Mouse (Mus musculus) thymus, postnatal 25 days (tissue): ENCODE results near the gene Polh.
A peak's percentile ranks its signal among the peaks of the same experiment; 100 is the strongest.

Experiments used
- DNase-seq: peaks from one replicate; pipeline ENCODE4 v3.0.0; 2022

Polh gene

GRCm38 (mm10) chr17:46202421-46203071, at the start of gene Polh, which contains the start of gene Xpo5:
Polh (minus strand) TSS chr17:46202645.
Xpo5 (plus strand) TSS chr17:46202782.
- DNase-seq, result peak; percentile 95

DNA sequence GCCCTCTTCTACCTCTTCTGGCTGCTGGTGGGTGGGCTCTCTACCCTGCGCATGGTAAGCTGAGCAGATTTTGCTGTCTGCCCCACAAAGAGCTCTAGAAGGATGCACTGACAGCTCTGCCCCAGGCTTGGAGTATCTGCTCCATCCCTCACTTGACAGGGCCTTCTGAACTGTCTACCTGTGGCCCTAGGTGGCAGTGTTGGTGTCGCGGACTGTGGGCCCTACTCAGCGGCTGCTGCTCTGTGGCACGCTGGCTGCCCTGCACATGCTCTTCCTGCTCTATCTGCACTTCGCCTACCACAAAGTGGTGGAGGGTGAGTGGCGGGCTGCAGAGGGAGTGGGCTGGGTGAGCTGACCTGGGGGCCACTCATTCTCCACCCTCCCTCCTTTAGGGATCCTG, 48.7 kb upstream of the Polh start:
- DNase-seq, result peak; percentile 26

DNA sequence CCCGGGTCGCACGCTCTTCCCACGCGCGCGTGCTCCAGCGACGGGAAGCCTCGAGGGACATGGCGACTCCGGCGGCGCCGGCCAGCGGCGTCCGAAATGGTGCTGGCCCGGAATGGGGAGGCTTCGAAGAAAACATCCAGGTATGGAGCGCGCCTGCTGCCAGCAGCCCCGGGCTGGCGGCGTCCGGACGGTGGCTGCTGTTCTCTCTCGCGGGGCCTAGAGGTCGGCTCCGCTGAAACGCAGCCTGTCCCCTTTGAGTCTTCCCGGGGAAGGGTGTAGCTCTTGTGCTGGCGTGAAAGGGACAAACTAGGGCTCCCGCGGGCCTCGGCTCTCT, 45.7 kb upstream of the Polh start:
- no peak for DNase-seq

GRCm38 (mm10) chr17:46247512-46248188, 45.2 kb upstream of the Polh start, which contains the start of the genes Polr1c and Yipf3:
Polr1c (minus strand) TSS chr17:46248054.
Yipf3 (plus strand) TSS chr17:46248080.
- peak; percentile 93 for DNase-seq

- no peak for DNase-seq
Measured at GRCm38 (mm10) chr17:46244579-46244978, 42.1 kb upstream of the Polh start.

DNA sequence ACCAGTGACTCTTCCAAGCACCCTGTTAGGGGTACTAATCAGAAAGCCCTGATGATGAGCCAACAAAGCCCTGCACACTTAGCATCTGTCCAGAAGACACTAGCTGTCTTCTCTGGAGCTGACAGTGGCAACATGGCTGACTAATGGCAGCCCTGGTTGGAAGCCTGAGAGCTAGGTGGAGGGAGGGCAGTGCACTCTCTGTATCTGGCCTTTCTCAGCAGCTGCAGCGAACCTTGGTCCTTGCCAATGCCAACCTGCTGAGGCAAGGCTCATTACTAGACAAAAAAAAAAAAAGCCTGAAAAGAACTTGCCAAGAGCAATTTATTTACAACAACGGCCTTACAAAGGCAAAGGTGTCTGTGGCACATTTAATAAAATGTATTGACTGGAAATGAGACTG, 41.2 kb upstream of the Polh start:
- DNase-seq, result no peak

- DNase-seq, result no peak
Measured at GRCm38 (mm10) chr17:46242993-46243392, 40.5 kb upstream of the Polh start.

GRCm38 (mm10) chr17:46242274-46242673, 39.8 kb upstream of the Polh start:
- no peak for DNase-seq

- DNase-seq, result no peak
Measured at GRCm38 (mm10) chr17:46241471-46241870, 39.0 kb upstream of the Polh start.

GRCm38 (mm10) chr17:46239516-46240114, 37.2 kb upstream of the Polh start:
- DNase-seq, result no peak

- DNase-seq, result no peak
Measured at GRCm38 (mm10) chr17:46237480-46237879, 35.0 kb upstream of the Polh start.

GRCm38 (mm10) chr17:46237079-46237478, 34.6 kb upstream of the Polh start:
- no peak for DNase-seq

DNA sequence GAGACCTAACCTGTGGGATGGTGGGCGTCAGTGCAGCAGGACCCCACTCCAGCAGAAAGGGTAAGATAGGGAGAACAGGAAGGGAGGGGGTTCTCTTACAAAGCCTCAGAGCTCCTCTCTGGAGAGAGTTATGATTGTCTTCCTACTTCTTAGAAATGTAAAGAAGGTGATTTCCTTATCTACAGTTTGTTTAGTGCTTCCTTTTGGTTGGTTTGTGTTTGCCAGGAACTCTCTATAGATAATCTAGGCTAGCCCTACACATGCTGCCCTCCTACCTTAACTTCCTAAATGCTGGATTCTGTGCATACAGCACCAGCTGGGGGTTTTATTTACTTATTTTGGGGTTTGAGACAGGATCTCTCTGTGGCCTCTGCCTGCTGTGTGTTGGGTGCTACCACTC, 33.6 kb upstream of the Polh start:
- DNase-seq, result no peak

DNA sequence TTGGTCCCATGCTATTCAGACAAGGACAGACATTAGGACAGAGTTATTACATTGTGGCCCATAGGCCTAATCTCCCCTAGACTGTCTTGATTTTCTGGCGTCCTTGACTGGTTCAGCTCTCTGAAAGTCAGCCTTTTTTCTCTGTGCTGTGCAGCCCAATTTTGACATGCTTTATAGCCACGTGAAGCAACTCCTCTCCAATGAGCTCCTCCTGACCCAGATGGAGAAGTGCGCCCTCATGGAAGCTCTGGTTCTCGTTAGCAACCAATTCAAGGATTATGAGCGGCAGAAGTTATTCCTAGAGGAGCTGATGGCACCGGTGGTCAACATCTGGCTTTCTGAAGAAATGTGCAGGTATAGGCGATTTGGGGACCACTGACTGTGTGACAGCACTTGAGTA, 25.1 kb upstream of the Polh start:
- DNase-seq, result no peak

- DNase-seq, result no peak
Measured at GRCm38 (mm10) chr17:46221601-46222000, 19.2 kb upstream of the Polh start.

- DNase-seq, result no peak
Measured at GRCm38 (mm10) chr17:46210550-46210949, 8.1 kb upstream of the Polh start.

- DNase-seq, result no peak
Measured at GRCm38 (mm10) chr17:46206676-46207075, 4.2 kb upstream of the Polh start.

DNA sequence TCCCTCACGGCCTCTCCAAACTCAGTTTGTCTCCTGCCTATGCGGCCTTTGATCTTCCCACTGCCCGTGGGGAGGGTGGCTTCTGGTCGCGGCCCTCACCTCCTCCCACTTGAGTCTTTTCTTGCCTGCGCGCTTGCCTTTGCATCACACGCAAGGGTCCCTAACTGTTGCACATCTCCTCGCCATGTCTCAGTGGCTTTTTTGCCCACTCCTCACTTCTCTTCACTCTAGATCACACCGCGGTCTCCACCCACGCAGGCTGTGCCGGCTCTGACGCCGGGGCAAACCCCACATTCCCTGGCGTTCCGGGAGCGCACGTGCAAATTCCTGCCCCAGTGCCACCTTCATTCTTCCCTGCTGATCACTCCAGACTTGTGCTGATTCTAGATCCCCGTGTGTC, 633 bp upstream of the Polh start:
- no peak for DNase-seq

DNA sequence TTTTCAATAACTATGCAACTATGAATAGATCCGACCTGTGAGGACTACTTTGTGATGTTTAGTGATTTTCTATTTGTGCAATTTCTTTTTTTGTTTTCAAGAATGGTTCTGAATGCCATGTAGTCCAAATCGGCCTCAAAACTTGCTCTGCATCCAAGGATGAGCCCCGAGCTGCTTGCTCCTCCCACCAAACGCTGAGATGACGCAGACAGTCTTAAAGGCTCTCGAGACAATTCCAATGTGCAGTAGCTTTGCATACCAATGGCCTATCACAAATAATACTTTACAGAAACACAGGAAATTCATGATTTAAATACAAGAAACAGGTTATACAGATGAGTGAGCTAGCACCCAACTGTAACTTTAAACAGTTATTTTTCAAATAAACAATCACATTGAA, 1.3 kb downstream of the Polh start:
- no peak for DNase-seq

DNA sequence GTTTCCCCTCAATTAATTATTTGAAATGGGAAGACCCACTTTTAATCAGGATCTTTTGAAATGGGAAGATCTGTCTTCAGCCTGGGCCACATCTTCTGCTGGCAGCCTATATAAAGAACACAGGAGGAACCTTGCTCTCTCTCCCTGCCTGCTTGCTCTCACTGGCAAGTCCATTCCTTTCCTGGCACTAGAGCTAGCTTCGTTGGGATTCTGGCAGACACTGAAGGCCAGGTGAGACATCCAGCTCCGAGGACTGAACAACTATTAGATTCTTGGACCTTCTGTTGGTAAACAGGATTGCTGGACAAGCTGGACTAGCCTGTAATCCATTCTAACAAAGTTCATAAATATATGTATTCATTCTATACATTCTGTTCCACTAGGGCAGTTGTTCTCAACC, 13.6 kb downstream of the Polh start:
- DNase-seq, result no peak

- DNase-seq, result peak; percentile 28
Measured at GRCm38 (mm10) chr17:46182273-46182672, 20.2 kb downstream of the Polh start.

GRCm38 (mm10) chr17:46170538-46170937, 31.9 kb downstream of the Polh start:
- peak; percentile 58 for DNase-seq

GRCm38 (mm10) chr17:46168768-46169167, 33.7 kb downstream of the Polh start:
- DNase-seq, result no peak

GRCm38 (mm10) chr17:46168318-46168717, 34.1 kb downstream of the Polh start:
- DNase-seq, result no peak
